Mouse (Mus musculus) kidney, embryonic 16.5 days (tissue): ENCODE results near the gene Cdhr3. TPM values are rescaled to one million over a fixed set of nuclear protein-coding genes. Genes with fewer than 3 reads are reported as not detected.

Experiments used
- ATAC-seq: fragments of 200-750 bp; cut with Nextera tagmentation; 2 replicates; pipeline ENCODE4 v1.8.0; 2017; ENCODE audit warnings: moderate TSS enrichment; ENCODE audit not compliant: low FRiP score, low TSS enrichment
- H3K27ac ChIP-seq: fragments of 300-500 bp; sonication (generic); 2 replicates; pipeline ENCODE4 v1.5.1; 2014; ENCODE audit warnings: low read length
- H3K27me3 ChIP-seq: fragments of 300-500 bp; sonication (generic); 2 replicates; pipeline ENCODE4 v1.6.1; 2014; ENCODE audit warnings: low read length, control low read depth, mixed read lengths; ENCODE audit not compliant: insufficient read depth
- H3K36me3 ChIP-seq: fragments of 300-500 bp; sonication (generic); 2 replicates; pipeline ENCODE4 v1.6.1; 2014; ENCODE audit warnings: low read length, control low read depth, mixed read lengths; ENCODE audit not compliant: insufficient read depth
- H3K4me1 ChIP-seq: fragments of 300-500 bp; sonication (generic); 2 replicates; pipeline ENCODE4 v1.6.1; 2014; ENCODE audit warnings: low read length, control low read depth, mixed read lengths; ENCODE audit not compliant: insufficient read depth
- H3K4me2 ChIP-seq: fragments of 300-500 bp; sonication (generic); replicated peaks from 2 replicates; pipeline ENCODE4 v1.6.1; 2014; ENCODE audit warnings: low read depth, low read length
- H3K4me3 ChIP-seq: fragments of 300-500 bp; sonication (generic); 2 replicates; pipeline ENCODE4 v1.5.1; 2014; ENCODE audit warnings: mild to moderate bottlenecking, low read length
- H3K9ac ChIP-seq: fragments of 300-500 bp; sonication (generic); replicated peaks from 2 replicates; pipeline ENCODE4 v1.6.1; 2014; ENCODE audit warnings: low read length
- H3K9me3 ChIP-seq: fragments of 300-500 bp; sonication (generic); 2 replicates; pipeline ENCODE4 v1.6.1; 2016; ENCODE audit warnings: low read length, control low read depth
- WGBS: fragments of 180-500 bp; shearing (Covaris S2); extraction: QIAGEN DNeasy Blood & Tissue Kit; methylation state at CpG from one replicate; pipeline ENCODE4 v1.1.7; 2014; 5-methylcytosine and 5-hydroxymethylcytosine counted together
- polyA plus RNA-seq: library from polyadenylated mRNA; unstranded; fragments of >200 nt; fragmentation: Nextera tagmentation; extraction: Ambion mirVana; gene quantifications from 2 replicates; pipeline ENCODE4 v1.2.1, GENCODE M21; 2015

Gene Cdhr3
- polyA plus RNA-seq, 1 experiment from 2014 or later = 0.05 TPM

GRCm38 (mm10) chr12:33118624-33119301 lies 26.1 kb upstream of the Cdhr3 start:
- 49% methylated on average over 15 of the region's 15 CpGs for WGBS
- 0 out of 2 replicates have a peak overlapping the region, but pooled peaks have one; percentile 3 for H3K4me3 ChIP-seq
- H3K4me1 ChIP-seq = no peaks in the 10 kb centered on the region
- H3K27me3 ChIP-seq = 0 out of 2 replicates have a peak, but pooled peaks cover 2% of the 10 kb centered on the region
- no peak overlapping the region for H3K9ac ChIP-seq
- ATAC-seq = no peak
- no peak overlapping the region for H3K27ac ChIP-seq
- H3K9me3 ChIP-seq = no peaks in the 10 kb centered on the region
- 0 out of 2 replicates have a peak overlapping the region, but pooled peaks have one; percentile 17 for H3K4me2 ChIP-seq
- H3K36me3 ChIP-seq = no peaks in the 10 kb centered on the region

- H3K36me3 ChIP-seq = no peaks in the 10 kb centered on the region
- H3K27me3 ChIP-seq = no peaks in the 10 kb centered on the region
- H3K9ac ChIP-seq = no peak overlapping the region
- ATAC-seq = peak; percentile 67; the same call in 1 of the 2 replicates
- peak overlapping the region; percentile 29 for H3K4me2 ChIP-seq
- H3K4me3 ChIP-seq = no peak overlapping the region
- H3K4me1 ChIP-seq = peaks cover 11% of the 10 kb centered on the region
- H3K9me3 ChIP-seq = no peaks in the 10 kb centered on the region
- WGBS = 26% methylated on average over 14 of the region's 14 CpGs
- H3K27ac ChIP-seq = peak overlapping the region; percentile 85
Observed at GRCm38 (mm10) chr12:33110894-33111471, 18.3 kb upstream of the Cdhr3 start.

GRCm38 (mm10) chr12:33109531-33109930 lies 16.9 kb upstream of the Cdhr3 start:
- H3K27me3 ChIP-seq = no peaks in the 10 kb centered on the region
- no peak overlapping the region for H3K4me3 ChIP-seq
- ATAC-seq = peak; percentile 65; the same call in 1 of the 2 replicates
- H3K9me3 ChIP-seq = no peaks in the 10 kb centered on the region
- no peak overlapping the region for H3K4me2 ChIP-seq
- H3K36me3 ChIP-seq = no peaks in the 10 kb centered on the region
- H3K9ac ChIP-seq = no peak overlapping the region
- peaks cover 11% of the 10 kb centered on the region for H3K4me1 ChIP-seq
- H3K27ac ChIP-seq = no peak overlapping the region

- Histone ChIP-seq H3K4me3 (no peak overlapping the region), H3K9me3 (no peaks in the 10 kb centered on the region), H3K27ac (no peak overlapping the region), H3K36me3 (no peaks in the 10 kb centered on the region), H3K4me1 (peaks cover 16% of the 10 kb centered on the region), H3K27me3 (no peaks in the 10 kb centered on the region), H3K9ac (no peak overlapping the region), H3K4me2 (no peak overlapping the region)
- WGBS = 85% methylated on average over 10 of the region's 10 CpGs
- ATAC-seq = no peak
Observed at GRCm38 (mm10) chr12:33106438-33107167, 13.9 kb upstream of the Cdhr3 start.

GRCm38 (mm10) chr12:33105724-33106123 lies 13.0 kb upstream of the Cdhr3 start:
- no peak for ATAC-seq

GRCm38 (mm10) chr12:33102342-33103115 lies 9.9 kb upstream of the Cdhr3 start:
- WGBS = 45% methylated on average over 15 of the region's 15 CpGs
- no peak overlapping the region for H3K27ac ChIP-seq
- peak; percentile 54; the same call in 1 of the 2 replicates for ATAC-seq

More at GRCm38 (mm10) chr12:33105724-33106123, 13.0 kb upstream of the Cdhr3 start:
- Histone ChIP-seq H3K9ac (no peak overlapping the region), H3K4me1 (peaks cover 10% of the 10 kb centered on the region; the same call in 1 of the 2 replicates), H3K27me3 (no peaks in the 10 kb centered on the region), H3K27ac (no peak overlapping the region), H3K4me3 (no peak overlapping the region), H3K4me2 (no peak overlapping the region), H3K9me3 (no peaks in the 10 kb centered on the region), H3K36me3 (no peaks in the 10 kb centered on the region)
- WGBS = 71% methylated on average over 4 of the region's 4 CpGs

GRCm38 (mm10) chr12:33101627-33102026 lies 9.0 kb upstream of the Cdhr3 start:
- no peaks in the 10 kb centered on the region for H3K27me3 ChIP-seq
- no peak overlapping the region for H3K4me2 ChIP-seq
- WGBS = 82% methylated on average over 8 of the region's 8 CpGs
- no peak overlapping the region for H3K9ac ChIP-seq
- no peak for ATAC-seq
- H3K4me1 ChIP-seq = peaks cover 5% of the 10 kb centered on the region; the same call in 1 of the 2 replicates
- no peaks in the 10 kb centered on the region for H3K9me3 ChIP-seq
- H3K27ac ChIP-seq = no peak overlapping the region
- no peaks in the 10 kb centered on the region for H3K36me3 ChIP-seq
- no peak overlapping the region for H3K4me3 ChIP-seq

More at GRCm38 (mm10) chr12:33102342-33103115, 9.9 kb upstream of the Cdhr3 start:
- H3K9me3 ChIP-seq = no peaks in the 10 kb centered on the region
- no peak overlapping the region for H3K4me2 ChIP-seq
- peaks cover 5% of the 10 kb centered on the region; the same call in 1 of the 2 replicates for H3K4me1 ChIP-seq
- H3K9ac ChIP-seq = no peak overlapping the region
- no peaks in the 10 kb centered on the region for H3K36me3 ChIP-seq
- H3K4me3 ChIP-seq = no peak overlapping the region
- no peaks in the 10 kb centered on the region for H3K27me3 ChIP-seq

GRCm38 (mm10) chr12:33096017-33096416 lies 3.3 kb upstream of the Cdhr3 start:
- Histone ChIP-seq H3K9me3 (no peaks in the 10 kb centered on the region), H3K9ac (no peak overlapping the region), H3K4me3 (no peak overlapping the region), H3K4me1 (no peaks in the 10 kb centered on the region), H3K27ac (no peak overlapping the region), H3K36me3 (no peaks in the 10 kb centered on the region), H3K4me2 (no peak overlapping the region), H3K27me3 (no peaks in the 10 kb centered on the region)
- 61% methylated on average over 3 of the region's 3 CpGs for WGBS
- ATAC-seq = no peak

GRCm38 (mm10) chr12:33092196-33092595 lies 479 bp downstream of the Cdhr3 start:
- Histone ChIP-seq H3K9ac (no peak overlapping the region), H3K4me3 (no peak overlapping the region), H3K36me3 (no peaks in the 10 kb centered on the region), H3K9me3 (no peaks in the 10 kb centered on the region), H3K27ac (no peak overlapping the region), H3K4me1 (no peaks in the 10 kb centered on the region), H3K4me2 (no peak overlapping the region), H3K27me3 (no peaks in the 10 kb centered on the region)
- 73% methylated on average over 2 of the region's 2 CpGs for WGBS
- no peak for ATAC-seq
